In the genomic region with DNA sequence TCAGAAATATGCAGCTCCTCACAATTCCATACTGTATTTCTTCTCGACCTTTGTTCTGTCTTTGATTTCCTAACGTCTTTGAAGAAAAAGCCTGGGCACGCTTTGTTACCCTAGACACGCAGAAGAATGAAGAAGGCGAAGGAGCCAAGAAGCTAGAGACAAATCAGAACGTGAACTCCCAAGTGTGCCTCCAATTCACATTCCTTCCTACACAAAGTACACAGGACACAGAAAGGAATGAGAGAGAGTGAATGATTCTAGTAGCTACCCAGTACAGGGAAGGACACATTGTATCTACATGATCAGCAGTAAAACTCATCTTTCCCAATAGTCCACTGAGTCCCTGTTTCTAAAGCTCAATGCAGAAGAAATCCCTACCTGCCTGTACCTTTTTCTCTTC, we compare ENCODE assay signal across 19 mouse cellular contexts. TPM values are rescaled to one million over a fixed set of nuclear protein-coding genes. Genes with fewer than 3 reads are reported as not detected.
"Had no signal": no experiment of that assay in that cellular context is flagged by ENCODE, and none has a peak within 500 bp of the region (broad histone marks: within the 10 kb centered on the region; RNA-seq: fewer than 3 reads in every experiment).

No protein-coding gene starts in this region.

- H3K4me1 ChIP-seq: neural tube, embryonic 12.5 days; neural tube, embryonic 13.5 days; neural tube, embryonic 15.5 days; stomach, embryonic 15.5 days had no signal

- H3K27me3 ChIP-seq: neural tube, embryonic 12.5 days; neural tube, embryonic 13.5 days; neural tube, embryonic 15.5 days; stomach, embryonic 15.5 days had no signal

- H3K4me3 ChIP-seq: neural tube, embryonic 12.5 days; neural tube, embryonic 13.5 days; neural tube, embryonic 15.5 days; stomach, embryonic 15.5 days had no signal

- H3K36me3 ChIP-seq: neural tube, embryonic 12.5 days; neural tube, embryonic 13.5 days; neural tube, embryonic 15.5 days; stomach, embryonic 15.5 days had no signal

- H3K4me2 ChIP-seq: neural tube, embryonic 12.5 days; neural tube, embryonic 13.5 days; neural tube, embryonic 15.5 days; stomach, embryonic 15.5 days had no signal

- DNase-seq: retina, postnatal 1 day; right cerebral cortex, adult 18-20 months; right cerebral cortex, postnatal 14 days; right cerebral cortex, postnatal 25 days; right cerebral cortex, postnatal 4 days; spleen, adult 18-20 months; thymus, adult 18-20 months; thymus, adult 2 months; thymus, postnatal 14 days; thymus, postnatal 25 days; thymus, postnatal 36 days; thymus, postnatal 4 days had no signal

- H3K27ac ChIP-seq: neural tube, embryonic 12.5 days; neural tube, embryonic 13.5 days; neural tube, embryonic 15.5 days; stomach, embryonic 15.5 days; stomach, postnatal 0 days had no signal

- H3K9ac ChIP-seq: neural tube, embryonic 12.5 days; neural tube, embryonic 13.5 days; neural tube, embryonic 15.5 days; stomach, embryonic 15.5 days had no signal

- H3K9me3 ChIP-seq: neural tube, embryonic 15.5 days; stomach, embryonic 15.5 days had no signal

RNA-seq across cellular contexts. Expression of gene Klhl31, which starts 33.8 kb away (rescaled TPM):
- total RNA-seq: neutrophil, adult 5-6 weeks had no signal
- polyA plus RNA-seq: spleen, adult 2 months had no signal
